24 mouse cellular contexts compared by ENCODE assay signal in genomic region chr7:137370175-137370574, GRCm38 (mm10). TPM values are rescaled to one million over a fixed set of nuclear protein-coding genes. Genes with fewer than 3 reads are reported as not detected.
DNase-seq lines count a peak whose midpoint lies in the region; ATAC-seq lines count a peak whose summit lies in the region.
"Had no signal": no experiment of that assay in that cellular context is flagged by ENCODE, and none has a peak within 500 bp of the region (broad histone marks: within the 10 kb centered on the region; RNA-seq: fewer than 3 reads in every experiment).

No protein-coding gene starts in this region.

- intact Hi-C loops in left cerebral cortex, postnatal 4 days (cut with DNase I): no loop called here
- intact Hi-C loops in left cerebral cortex, postnatal 25 days (cut with DNase I): no loop called here

- peaks cover 58% of the 10 kb centered on the region for H3K27me3 ChIP-seq in midbrain, embryonic 12.5 days
- no peaks in the 10 kb centered on the region for H3K27me3 ChIP-seq in limb, embryonic 10.5 days (ENCODE audit: low read depth, poor library complexity, severe bottlenecking)

- no peak overlapping the region for H3K27ac ChIP-seq in midbrain, embryonic 12.5 days (replicated peaks)
- H3K27ac ChIP-seq in limb, embryonic 10.5 days: no peak overlapping the region
- H3K27ac ChIP-seq: embryonic facial prominence, embryonic 10.5 days; left cerebral cortex, adult 2 months had no signal

- ATAC-seq in midbrain, embryonic 12.5 days (ENCODE audit: low FRiP score, low read depth): peak; percentile 60; the same call in 1 of the 2 replicates
- ATAC-seq: forebrain, postnatal 0 days; lung, postnatal 0 days had no signal

- DNase-seq in left cerebral cortex, postnatal 4 days: peak; percentile 88
- DNase-seq in left cerebral cortex, postnatal 25 days (ENCODE audit: low spot score in 2 of 2): no peak
- DNase-seq in embryo, embryonic 10.5 days (ENCODE audit: low spot score): peak; percentile 11
- DNase-seq in limb, embryonic 10.5 days (ENCODE audit: low spot score): no peak
- no peak for DNase-seq in thymus, postnatal 4 days
- DNase-seq in ovary, postnatal 10 days (ENCODE audit: low spot score): no peak
- DNase-seq: adrenal gland, postnatal 10 days; cerebellum, adult 9-10 months; forebrain, postnatal 0 days; gastrocnemius, postnatal 14 days; kidney, adult 18-20 months; kidney, postnatal 4 days; layer of hippocampus, adult 9-11 months; thymus, postnatal 14 days had no signal

- no peak overlapping the region for H3K4me2 ChIP-seq in midbrain, embryonic 12.5 days (replicated peaks)
- H3K4me2 ChIP-seq: heart, embryonic 11.5 days had no signal

- H3K4me1 ChIP-seq in midbrain, embryonic 12.5 days: peaks cover 6% of the 10 kb centered on the region; the same call in 1 of the 2 replicates
- no peaks in the 10 kb centered on the region for H3K4me1 ChIP-seq in limb, embryonic 10.5 days
- H3K4me1 ChIP-seq: embryonic facial prominence, embryonic 10.5 days had no signal

- H3K9ac ChIP-seq in midbrain, embryonic 12.5 days (replicated peaks): no peak overlapping the region
- H3K9ac ChIP-seq: forebrain, postnatal 0 days had no signal

- no peaks in the 10 kb centered on the region for H3K36me3 ChIP-seq in midbrain, embryonic 12.5 days
- no peaks in the 10 kb centered on the region for H3K36me3 ChIP-seq in limb, embryonic 10.5 days
- H3K36me3 ChIP-seq: embryonic facial prominence, embryonic 10.5 days had no signal

- 22% methylated on average over 2 of the region's 2 CpGs for WGBS in midbrain, embryonic 12.5 days
- WGBS in limb, embryonic 10.5 days: 79% methylated on average over 2 of the region's 2 CpGs

- H3K4me3 ChIP-seq in midbrain, embryonic 12.5 days: no peak overlapping the region
- H3K4me3 ChIP-seq in limb, embryonic 10.5 days: no peak overlapping the region
- H3K4me3 ChIP-seq: embryonic facial prominence, embryonic 10.5 days; left cerebral cortex, adult 2 months had no signal

- no peaks in the 10 kb centered on the region for H3K9me3 ChIP-seq in midbrain, embryonic 12.5 days
- H3K9me3 ChIP-seq in limb, embryonic 10.5 days (replicated peaks): no peaks in the 10 kb centered on the region
- H3K9me3 ChIP-seq: embryonic facial prominence, embryonic 10.5 days had no signal

RNA-seq across cellular contexts. Expression of gene 9430038I01Rik, which starts 40.4 kb away (rescaled TPM):
- 1 to 10 TPM; 8.0 to 9.5 TPM for total RNA-seq in left cerebral cortex, postnatal 4 days (2021)
- 1 to 10 TPM; 4.7 to 4.8 TPM for total RNA-seq in left cerebral cortex, postnatal 25 days (2021)
- polyA plus RNA-seq in midbrain, embryonic 12.5 days (2016; fragmentation: Nextera tagmentation; extraction: Ambion mirVana): 13.3 and 15.2 TPM in 2 replicates
- polyA plus RNA-seq in limb, embryonic 10.5 days (2016; fragmentation: Nextera tagmentation; extraction: Ambion mirVana): 22.2 and 24.9 TPM in 2 replicates

RNA-seq across cellular contexts. Expression of gene Ebf3, which starts 55.9 kb away (rescaled TPM):
- total RNA-seq in left cerebral cortex, postnatal 4 days (2021): 1 to 10 TPM; 2.1 to 2.7 TPM
- under 1 TPM; 0.78 to 0.85 TPM for total RNA-seq in left cerebral cortex, postnatal 25 days (2021)
- polyA plus RNA-seq in midbrain, embryonic 12.5 days (2016; fragmentation: Nextera tagmentation; extraction: Ambion mirVana): 23.3 and 24.9 TPM in 2 replicates
- 3.1 and 6.3 TPM in 2 replicates for polyA plus RNA-seq in limb, embryonic 10.5 days (2016; fragmentation: Nextera tagmentation; extraction: Ambion mirVana)
- total RNA-seq: hematopoietic stem cell, adult 5-6 weeks; MEL; monocyte, adult 5-6 weeks had no signal
- polyA plus RNA-seq: liver, adult 2 months; liver, embryonic 16.5 days; lung, postnatal 0 days had no signal

Comparison
In these comparisons a context has a peak if more than half of its experiments do, and no peak if none do; other contexts are left out.
1. DNase-seq: peak in left cerebral cortex, postnatal 4 days (single experiment) and embryo, embryonic 10.5 days (single experiment); none in left cerebral cortex, postnatal 25 days (0 of 2), limb, embryonic 10.5 days (single experiment), thymus, postnatal 4 days (single experiment) and ovary, postnatal 10 days (single experiment).